Mouse (Mus musculus) cerebellum, postnatal 14 days (tissue): ENCODE measurements at regions not wholly inside any gene's neighbourhood (a gene's known extent, or its start where the extent isn't known, plus 50 kb on each side); places are given as distances from the start of the nearest gene placed in this dataset.

Source experiments
- DNase-seq, 2 experiments: peaks; one replicate each; pipeline ENCODE4 v3.0.0; 2021; ENCODE audit warnings: mixed read lengths in 2 of 2

DNA sequence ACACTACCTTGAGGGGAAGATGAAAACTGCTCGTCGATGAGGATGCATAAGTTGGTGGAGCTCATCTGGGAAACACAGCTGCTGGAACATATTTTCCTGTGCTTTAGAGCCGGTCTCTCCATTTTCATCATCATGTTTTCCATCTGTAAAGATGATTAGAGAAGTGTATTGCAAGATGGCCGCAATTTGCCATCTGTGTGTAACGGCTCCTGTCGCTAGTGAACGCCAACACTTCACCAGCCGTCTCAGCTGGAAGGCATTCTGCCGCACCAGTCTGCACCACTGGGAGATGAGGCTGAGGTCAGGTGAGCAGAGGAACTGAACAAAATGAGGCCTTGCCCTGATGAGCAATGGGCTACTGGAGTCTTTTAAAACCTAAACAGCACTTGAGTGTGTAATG lies 57.4 kb downstream of the Gm21962 start:
- DNase-seq: no peak

DNA sequence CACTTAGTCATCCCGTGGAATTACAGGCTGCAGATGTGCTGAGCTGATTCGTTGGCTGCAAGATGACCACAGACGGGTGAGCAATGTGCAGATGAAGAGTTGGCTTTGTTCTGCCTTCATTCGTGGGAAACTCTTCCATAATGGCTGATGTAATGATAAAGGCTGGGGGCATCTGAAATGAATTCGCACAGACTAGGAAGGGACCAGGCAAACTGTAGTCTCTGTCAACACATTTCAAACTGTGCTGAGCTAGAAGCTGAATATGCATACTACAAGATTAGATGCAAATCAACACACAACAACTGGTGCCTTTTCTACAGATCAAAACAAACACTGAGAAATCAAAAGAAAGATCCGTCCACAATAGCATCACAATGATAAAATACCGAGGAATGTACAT lies 58.1 kb downstream of the Gm21962 start:
- DNase-seq: no peak

DNA sequence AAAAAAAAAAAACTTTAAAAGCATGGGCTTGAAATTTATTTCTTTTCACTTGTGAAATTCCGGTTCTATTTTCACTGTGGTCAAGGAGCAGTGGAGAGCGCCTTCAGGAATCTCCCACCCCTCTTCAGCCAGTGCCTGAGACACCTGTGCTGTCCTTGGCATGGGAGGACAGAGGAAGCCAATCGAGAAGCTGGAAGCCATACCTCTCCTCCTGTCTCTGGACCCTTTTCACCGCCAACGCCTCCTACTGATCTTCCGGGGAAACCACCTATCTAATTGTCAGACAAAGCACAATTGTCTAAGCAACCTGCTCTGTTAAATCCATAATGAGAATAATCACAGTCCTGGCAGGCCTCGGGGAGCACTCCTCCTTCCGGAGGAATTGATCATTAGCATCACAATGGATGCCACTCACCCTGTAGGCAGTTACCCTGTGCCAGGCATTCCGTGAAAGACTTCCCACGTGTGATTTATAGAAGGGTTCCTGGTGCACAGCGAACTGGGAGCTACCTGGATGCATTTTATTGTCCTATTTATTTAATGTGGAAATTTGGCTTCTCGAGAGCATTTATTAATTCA lies 66.0 kb downstream of the Gm21962 start:
- DNase-seq: peak; percentile 19 to 25

DNA sequence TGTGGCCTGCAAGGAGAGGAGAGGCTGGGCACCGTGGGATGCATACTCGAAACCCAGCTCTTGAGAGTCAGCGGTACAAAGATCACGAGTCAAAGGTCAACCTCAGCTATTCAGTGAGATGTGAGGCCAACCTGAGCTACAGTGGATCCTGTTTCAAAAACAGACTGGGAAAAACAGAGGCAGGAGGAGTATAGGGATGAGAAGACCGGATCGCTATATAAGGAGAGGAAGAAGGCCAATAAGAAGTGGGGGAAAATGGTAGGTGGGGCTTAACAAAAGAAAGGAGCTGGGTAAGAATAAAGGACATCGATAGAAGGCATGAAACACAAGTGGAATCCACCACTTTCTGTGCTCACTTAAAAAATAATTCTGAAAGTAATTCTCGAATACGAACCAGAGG lies 70.2 kb downstream of the Gm21962 start:
- DNase-seq: no peak

DNA sequence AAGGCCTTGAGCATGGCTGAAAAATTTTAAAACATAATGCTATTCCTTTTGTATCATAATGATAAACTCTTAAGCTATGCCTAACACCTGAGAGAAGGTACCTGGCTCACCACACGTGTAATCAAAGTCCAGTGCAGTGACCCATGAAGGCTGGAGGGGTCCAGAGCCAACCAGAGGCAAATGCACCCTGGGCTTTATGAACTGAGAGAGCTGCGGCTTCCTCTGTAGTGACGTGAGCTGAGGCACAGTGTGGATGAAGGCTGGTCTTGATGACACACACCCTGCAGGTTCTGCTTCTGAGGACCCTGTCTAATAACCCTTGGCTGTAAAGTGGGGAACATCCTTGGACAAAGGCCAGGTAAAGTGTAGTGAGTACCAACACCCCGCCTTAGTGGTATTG lies 70.8 kb downstream of the Gm21962 start:
- no peak for DNase-seq

DNA sequence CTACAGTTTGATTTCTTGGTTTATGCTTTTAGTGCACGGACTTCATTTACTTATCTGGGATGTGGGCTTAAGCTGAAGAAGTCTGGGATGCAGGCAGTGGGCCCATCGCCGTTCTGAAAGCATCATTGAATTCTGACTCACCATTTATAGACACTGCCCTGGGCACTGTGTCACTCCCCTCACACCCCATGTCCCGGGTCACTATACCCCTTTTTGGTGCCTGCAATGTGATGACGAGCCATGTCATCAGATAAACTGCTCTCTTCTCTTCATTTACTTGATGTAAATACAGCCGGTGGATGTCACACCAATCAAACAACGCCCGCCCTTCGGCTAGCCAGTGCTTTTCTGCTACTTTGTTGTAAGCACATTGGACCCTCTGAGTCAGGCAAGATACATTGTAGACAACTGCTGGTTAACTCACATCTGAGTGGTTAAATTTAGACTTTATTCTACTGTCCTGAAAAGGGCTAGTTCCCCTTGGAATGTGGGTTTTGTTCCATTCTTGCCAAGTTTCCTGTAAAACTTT lies 80.5 kb downstream of the Gm21962 start:
- DNase-seq: no peak

DNA sequence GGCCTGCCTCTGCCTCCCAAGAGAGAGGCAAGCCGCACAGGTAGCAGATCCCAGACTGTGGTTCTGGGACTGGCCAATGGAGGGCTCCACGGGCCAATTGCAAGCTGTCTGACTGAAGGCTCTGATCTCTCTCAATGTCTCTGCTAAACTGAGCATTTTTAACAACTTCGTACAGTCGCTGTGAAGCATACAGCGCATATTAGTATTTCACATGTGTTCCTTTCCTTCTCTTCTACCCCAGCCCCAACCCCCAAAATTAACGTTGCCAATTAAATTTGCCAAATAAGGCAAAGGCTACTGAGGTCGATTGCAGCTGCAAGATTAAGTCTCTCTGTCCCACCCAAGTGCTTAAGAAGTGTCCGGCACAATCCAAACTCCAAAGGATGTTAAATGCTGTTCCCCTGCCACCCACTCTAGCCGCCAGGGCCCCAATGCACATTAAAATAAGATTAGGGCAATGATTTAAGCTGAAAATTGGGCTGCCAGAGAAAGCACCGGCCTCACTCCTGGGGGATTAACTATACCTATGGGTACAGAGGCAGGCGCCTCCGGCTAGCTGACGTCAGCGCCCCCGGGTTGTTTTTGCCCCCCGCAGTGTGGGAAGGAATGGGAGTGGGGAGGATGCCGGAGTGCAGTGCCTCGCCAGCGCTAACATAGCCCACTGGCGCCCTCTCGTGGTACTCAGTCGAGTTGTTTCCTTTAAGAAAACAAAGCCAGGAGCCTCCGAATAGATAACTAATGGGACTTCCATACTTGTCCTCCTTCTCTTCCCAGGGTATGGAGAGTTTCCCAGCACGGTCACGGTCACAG lies 81.3 kb downstream of the Gm21962 start:
- peak; percentile 94 to 96 for DNase-seq

DNA sequence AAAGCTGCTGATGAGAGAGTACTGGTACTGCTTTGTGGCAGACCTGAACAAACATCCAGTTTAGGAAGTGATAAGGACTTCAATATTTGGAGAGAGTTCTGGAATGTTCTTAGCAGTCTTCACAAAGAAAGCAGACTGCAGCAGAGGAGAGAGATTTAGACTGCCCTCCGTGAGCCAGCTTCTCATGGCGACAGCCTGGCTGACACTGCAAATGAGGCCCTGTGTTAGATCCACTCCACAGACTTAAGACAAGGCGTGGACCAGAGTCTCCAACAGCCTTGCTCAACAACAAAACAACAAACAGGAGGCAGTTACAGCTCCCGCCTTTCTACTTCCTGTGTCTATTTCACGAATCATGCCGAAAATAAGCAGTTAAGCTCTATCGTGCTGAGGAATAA lies 81.9 kb downstream of the Gm21962 start:
- peak in 1 of 2 experiments; percentile 13 for DNase-seq

DNA sequence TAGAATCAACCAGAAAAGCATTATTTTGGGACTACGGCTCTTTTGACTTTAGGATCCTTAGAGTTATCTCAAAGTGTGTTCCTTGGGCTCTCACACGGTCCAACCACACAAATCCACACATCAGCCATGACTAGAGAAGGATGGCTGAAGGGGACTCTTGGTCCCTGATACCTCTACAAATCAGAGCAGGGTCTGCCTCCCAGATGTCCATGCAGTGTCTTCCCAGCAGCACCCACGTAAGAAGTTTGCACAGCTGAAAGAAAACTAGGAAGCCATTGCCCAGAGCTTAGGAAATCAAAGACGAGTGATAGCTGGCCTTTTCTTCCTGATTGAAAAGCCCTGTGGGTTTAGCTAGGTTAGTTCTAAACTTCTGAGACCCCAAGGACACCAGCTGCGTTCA lies 84.1 kb downstream of the Gm21962 start:
- DNase-seq: no peak

DNA sequence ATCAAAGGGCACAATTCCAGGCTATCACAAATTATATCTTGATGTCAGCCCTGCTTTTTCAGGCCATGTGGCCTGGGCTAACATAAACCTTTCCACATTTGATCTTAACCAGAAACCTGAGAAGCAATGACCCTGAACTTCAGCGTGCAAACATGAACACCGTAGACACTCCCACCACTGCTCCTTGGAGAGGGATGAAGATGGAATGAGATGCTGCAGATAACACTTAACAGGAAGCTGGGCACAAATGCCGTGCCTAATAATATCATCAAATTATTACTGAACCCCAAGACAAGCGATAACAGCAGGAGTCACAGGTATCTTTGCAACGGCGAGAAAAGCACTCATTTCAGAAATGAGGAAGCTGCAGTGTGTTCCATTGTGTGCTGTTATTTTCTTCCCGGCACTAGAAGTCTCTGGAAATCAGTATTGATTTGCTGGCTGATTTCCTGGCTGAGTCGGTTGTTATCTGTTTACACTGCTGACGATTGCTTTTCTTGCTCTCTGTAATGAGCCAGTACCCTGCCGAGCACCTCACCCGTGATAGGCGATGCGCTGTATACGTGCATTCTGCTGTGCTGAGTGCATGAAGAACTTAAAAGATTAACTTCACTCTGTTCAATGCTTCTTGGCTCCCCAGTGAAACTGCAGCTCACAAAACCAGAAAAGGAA lies 91.0 kb downstream of the Gm21962 start:
- peak in 1 of 2 experiments; percentile 23 for DNase-seq

DNA sequence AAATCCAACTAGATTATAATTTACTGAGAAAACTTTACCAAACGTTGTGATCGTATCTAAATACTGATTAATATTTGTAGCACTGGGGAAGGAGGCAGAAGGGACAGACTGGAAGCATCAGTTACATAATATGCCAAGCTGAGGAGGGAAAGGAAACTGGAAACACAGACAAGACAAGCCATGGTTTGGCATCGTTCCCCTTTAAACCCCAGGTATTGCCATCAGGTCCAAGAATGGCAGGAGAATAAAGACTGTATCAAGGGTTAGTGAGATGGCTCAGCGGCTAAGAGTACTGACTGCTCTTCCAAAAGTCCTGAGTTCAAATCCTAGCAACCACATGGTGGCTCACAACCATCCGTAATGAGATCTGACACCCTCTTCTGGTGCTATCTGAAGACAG lies 92.1 kb downstream of the Gm21962 start:
- peak; percentile 70 to 82 for DNase-seq

DNA sequence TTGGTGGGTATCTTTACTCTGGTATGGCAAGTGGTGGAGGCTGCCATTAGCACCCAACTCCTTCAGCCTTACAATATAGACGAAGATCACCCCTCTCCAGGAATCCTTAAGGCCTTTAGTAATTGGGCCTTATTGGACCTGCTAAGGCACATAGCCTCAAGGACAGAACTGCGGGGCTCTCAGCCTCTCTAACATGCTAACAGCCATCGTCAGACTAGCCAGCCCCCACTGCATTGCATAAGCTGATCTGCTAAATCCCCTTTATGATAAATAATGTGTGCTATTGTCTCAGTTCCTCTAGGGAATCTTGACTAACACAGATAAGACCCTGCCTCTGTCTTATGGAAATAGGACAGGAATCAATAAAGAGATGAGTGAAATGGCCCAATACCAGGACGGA lies 95.7 kb upstream of the H2afz start:
- no peak for DNase-seq

DNA sequence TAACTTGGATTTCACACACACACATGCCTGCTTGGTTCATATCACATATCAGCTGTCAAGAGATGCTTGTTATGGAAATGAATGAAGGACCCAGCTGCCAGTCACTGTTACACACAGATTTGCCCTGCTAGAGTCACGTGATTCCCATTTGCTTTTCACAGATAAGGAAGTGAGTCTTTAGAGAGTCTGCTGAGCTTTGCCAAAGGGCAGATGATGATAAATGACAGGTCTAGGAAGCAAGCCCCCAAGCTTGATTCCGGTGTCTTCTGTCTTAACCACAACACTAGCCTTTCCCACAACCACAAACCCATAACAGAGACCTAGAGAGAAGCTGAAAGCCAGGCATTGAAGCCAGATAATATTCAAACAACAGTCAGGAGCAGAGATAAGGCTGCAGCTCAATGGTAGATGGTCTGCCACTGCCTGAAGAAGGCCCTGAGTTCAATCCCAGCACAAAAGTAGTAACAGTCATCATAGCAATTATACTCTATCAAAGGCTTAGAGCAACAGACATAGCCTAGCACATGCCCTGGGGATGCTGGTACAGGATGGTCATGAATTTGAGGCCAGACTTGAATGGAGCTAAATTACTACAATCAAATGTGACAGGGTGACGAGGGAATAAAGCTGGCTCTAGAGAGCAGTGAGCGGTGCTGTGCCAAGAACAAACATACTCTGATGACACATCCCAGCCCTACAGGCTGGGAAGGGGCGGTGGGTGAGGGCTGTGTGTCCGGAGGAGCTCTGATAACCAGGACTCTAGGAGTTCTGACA lies 89.0 kb upstream of the H2afz start:
- DNase-seq: no peak

DNA sequence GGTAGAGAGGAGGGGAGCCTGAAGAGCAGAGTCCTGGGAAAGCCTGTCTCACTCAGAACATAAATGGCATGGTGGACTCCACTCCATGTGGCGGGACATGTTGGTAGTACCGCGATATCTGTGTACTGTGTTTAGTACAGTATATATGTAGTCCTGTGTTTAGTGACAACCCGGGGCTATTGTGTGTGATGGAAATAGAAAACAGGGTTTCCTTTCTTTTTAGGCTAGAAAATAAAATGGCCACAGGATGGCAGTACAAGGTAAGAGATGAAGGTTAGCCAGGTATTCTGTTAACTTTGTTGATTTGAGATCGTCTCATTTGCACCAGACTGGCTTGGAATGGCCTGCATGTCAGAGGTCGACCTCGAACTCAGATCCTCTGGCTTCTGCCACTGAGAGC lies 86.2 kb upstream of the H2afz start:
- peak; percentile 66 to 68 for DNase-seq

DNA sequence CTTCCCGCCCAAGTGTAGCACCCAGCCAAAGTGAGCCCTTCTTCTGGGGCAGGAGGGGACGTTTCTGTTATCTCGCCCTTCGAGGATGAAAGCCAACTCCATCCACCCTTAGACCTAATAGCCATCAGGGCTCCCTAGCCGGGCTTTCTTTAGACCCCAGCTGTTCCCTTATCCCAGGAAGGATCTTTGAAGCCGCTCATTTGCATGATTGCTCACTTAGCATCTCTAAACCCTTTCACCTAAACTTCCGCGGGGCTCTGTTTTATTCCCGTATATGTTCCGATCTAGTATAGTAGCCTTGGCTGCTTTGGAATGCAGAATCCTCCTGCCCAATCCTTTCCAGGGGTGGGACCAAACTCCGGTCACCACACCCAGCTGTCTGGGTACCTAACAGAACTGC lies 84.3 kb upstream of the H2afz start:
- no peak for DNase-seq

DNA sequence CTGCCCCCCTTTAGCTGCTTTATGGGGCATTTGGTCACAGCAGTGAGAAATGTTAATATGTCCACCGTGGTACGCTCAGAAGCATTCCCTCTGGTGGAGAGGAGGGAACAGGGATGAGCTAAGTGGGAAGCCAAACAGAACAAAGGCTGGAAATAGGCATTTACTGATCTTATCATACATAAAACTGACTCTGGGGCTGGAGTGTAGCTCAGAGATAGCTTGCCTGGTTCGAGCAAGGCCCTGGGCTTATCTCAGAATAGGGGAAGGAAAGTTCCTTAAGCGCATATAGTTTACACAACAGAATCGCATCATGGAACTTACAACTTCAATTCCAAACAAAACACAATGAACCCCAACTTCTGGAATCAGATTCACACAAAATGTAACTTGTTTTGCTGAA lies 81.5 kb upstream of the H2afz start:
- DNase-seq: no peak

DNA sequence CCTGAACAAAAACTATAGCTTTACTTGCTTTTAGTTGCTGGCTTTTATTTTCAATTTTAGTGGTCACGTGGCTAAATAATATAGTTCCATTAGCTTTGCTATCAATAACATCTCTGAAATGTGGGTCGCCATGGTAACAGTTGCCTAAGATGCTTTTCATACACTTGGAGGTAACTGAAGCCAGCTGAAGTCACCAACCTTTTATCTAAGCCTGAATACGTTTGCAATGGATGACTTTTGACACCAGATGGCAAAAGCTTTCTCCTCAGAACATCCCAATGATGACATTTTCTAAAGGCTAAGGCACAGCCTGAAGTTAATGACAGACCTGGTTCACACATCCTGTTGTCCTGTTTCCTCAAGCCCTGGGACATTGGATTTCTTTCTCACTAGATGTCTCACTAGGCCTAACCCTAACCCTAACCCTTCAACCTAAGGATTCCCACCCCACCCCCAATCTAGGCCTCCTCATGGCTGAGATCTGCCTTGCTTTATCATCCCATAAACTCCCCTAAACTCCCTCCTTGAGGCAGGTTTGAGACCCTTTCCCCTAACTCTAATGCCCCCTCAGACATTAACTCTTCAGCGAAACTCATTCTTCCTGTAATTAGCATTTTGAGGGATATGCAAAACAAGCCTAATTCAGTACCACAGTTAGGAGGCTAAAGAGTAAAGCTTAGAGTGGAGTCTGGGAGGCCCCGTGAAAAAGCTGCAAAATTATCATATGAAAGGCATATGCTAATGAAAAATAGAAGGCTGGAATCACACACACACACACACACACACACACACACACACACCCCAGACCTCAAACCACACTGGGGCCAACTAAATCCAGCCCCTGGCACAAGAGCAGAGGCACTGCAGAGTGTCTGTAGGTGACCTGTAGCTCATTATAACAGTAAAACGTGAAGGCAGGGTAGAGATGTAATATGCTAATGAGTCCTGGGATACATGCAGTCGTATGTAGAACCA lies 80.1 kb upstream of the H2afz start:
- DNase-seq: no peak

DNA sequence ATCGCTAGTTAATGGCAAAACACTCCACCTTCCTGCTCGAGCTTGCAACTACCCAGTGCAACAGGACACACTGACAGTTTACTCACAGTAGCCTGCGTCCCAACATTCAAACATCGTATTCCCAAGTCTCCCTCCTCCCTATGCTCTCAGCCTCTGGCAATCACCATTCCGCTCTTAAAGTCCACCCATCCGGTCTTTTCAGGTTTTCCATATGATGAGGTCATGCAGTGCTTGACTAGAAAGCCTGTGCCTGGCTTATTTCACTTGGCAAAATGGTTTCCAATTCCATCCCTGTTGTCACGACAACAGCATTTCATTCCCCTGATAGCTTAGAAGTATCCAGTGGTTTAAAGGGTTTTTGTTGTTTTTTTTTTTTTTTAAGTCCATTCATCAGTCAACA lies 79.1 kb upstream of the H2afz start:
- no peak for DNase-seq

DNA sequence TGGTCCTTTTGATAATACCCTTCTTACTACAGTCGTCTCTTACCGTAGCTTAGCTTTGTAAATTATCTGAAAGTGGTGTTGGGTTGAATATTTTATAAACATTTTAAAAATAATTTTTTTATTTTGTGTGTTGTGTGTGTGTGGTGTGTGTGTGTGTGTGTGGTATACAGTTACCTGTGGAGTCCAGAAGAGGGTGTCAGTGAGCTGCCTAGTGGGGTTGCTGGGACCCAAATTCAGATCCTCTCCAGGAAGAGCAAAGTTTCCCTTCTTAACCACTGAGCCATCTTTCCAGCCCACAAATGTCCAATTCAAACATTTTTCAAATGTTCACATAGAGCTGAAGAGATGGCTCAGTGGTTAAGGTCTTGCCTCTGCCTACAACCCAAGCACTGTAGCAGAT lies 78.4 kb upstream of the H2afz start:
- no peak for DNase-seq

DNA sequence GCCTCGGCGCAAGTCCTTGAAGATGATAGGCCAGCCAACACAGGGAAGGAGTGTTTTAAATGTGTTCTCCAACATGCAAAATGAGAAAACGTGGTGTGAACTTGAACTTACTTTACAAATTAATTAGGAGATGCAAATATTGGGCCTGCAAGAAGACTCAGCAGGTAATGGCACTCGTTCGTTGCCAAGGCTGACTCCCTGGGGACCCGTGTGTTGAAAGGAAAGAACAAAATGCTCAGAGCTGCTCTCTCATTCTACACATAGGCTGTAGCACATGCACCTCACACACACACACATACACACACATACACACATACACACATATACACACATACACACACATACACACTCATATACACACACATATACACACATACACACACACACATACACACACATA lies 74.6 kb upstream of the H2afz start:
- DNase-seq: peak; percentile 16 to 51

DNA sequence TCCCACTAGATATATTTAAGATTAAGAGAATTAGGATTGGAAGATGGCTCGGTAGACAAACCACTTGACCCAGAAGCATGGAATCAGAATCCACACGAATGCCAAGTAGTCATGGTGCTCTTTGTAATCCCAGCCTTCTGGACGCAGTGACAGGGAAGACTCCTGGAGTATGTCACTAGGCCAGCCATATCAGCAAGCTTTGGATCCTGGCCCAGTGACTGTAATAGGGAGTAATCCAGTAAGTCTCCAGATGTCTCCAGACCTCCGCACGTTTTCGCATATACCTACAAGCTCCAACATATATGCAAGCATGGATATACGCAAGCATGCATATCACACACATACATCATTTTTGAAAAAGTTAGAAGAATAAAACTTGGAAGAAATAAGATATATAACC lies 73.9 kb upstream of the H2afz start:
- peak; percentile 41 to 52 for DNase-seq

DNA sequence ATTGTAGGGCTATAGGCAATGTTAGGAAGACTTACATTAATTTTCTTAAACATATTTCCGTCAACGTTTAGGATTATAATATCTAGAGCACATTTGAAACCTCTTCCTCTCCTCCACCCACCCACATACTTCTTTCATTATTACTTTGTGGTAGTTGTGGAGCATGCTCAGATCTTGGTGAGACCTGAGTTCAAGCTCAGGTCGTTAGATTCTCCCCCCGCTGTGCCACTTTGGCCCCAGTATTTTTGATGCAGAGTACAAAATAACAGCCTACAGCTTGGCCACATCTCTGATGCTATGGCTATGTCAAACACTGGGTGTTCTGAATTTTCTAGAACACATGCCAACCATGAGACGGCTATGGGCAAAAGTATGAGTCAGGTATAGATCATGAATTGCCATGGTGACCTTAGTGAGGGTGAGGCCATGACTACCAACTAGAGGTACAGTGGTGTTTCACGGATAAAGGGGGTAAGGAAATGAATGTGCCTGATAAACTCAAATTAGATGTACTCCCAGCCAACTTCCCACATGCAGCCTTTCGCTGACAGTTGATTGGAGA lies 68.5 kb upstream of the H2afz start:
- no peak for DNase-seq
